Comparison of ENCODE assay signal across 11 mouse cellular contexts in the genomic region with DNA sequence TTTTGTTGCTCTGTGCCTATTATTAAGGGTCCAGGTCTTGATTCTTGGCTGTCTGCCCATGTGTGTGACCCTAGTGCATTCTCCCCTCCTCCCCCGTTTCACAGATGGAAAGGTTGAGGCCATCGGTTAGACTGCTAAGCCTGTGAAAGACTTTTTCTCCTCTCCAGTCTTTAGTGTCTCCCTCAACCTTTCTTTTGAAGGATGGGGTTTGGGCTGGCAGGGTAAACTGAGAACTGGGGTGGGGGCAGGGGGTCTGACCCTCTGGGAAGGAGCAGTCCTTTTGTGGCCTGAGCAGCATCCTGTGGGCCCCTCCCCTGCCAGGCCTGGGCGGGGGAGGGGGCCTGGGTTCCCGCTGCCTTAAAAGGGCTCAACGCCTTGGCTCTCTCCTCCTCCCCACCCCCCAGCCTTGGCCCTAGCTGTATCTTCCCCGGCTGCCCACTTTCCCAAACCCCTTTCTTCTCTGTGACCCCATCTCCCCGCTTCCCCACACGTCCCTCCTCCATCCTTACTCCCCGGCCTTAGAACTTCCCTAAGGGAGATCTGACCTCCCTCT. TPM values are rescaled to one million over a fixed set of nuclear protein-coding genes. Genes with fewer than 3 reads are reported as not detected.
DNase-seq lines count a peak whose midpoint lies in the region; ATAC-seq lines count a peak whose summit lies in the region.
"Had no signal": no experiment of that assay in that cellular context is flagged by ENCODE, and none has a peak within 500 bp of the region (broad histone marks: within the 10 kb centered on the region; RNA-seq: fewer than 3 reads in every experiment).

No protein-coding gene starts in this region.

- peak overlapping the region; percentile 46 for H3K4me3 ChIP-seq in heart, embryonic 13.5 days
- H3K4me3 ChIP-seq in neural tube, embryonic 12.5 days, result no peak overlapping the region
- H3K4me3 ChIP-seq in limb, embryonic 10.5 days, result peak overlapping the region; percentile 33; the same call in 1 of the 2 replicates
- H3K4me3 ChIP-seq in forebrain, embryonic 15.5 days, result no peak overlapping the region

- no peak for ATAC-seq in heart, embryonic 13.5 days (ENCODE audit: extremely low read depth, insufficient number of reproducible peaks, low FRiP score, low TSS enrichment)
- ATAC-seq in neural tube, embryonic 12.5 days (ENCODE audit: low FRiP score, low read depth), result no peak
- no peak for ATAC-seq in forebrain, embryonic 15.5 days (replicated peaks)
- ATAC-seq: hindbrain, embryonic 16.5 days had no signal

- 24% methylated on average over 9 of the region's 9 CpGs for WGBS in heart, embryonic 13.5 days
- 22% methylated on average over 9 of the region's 9 CpGs for WGBS in neural tube, embryonic 12.5 days
- WGBS in limb, embryonic 10.5 days, result 22% methylated on average over 9 of the region's 9 CpGs
- 34% methylated on average over 9 of the region's 9 CpGs for WGBS in forebrain, embryonic 15.5 days

- DNase-seq in heart, adult 18-20 months, result no peak
- DNase-seq in neural tube, embryonic 10.5 days (ENCODE audit: extremely low spot score, low spot score), result no peak
- DNase-seq in limb, embryonic 10.5 days (ENCODE audit: low spot score), result no peak
- DNase-seq in testis, postnatal 10 days (ENCODE audit: low spot score), result peak; percentile 59
- no peak for DNase-seq in layer of hippocampus, postnatal 25 days (ENCODE audit: extremely low spot score in 1 of 2, low spot score in 1 of 2)

- peak overlapping the region; percentile 80 for H3K9ac ChIP-seq in heart, embryonic 13.5 days
- peak overlapping the region; percentile 22; the same call in 1 of the 2 replicates for H3K9ac ChIP-seq in neural tube, embryonic 12.5 days
- no peak overlapping the region for H3K9ac ChIP-seq in forebrain, embryonic 15.5 days (replicated peaks)

- H3K36me3 ChIP-seq in heart, embryonic 13.5 days, result peaks cover 59% of the 10 kb centered on the region
- H3K36me3 ChIP-seq in neural tube, embryonic 12.5 days, result peaks cover 63% of the 10 kb centered on the region
- peaks cover 80% of the 10 kb centered on the region for H3K36me3 ChIP-seq in limb, embryonic 10.5 days
- H3K36me3 ChIP-seq in forebrain, embryonic 15.5 days, result peaks cover 45% of the 10 kb centered on the region

- H3K4me2 ChIP-seq in heart, embryonic 13.5 days, result peak overlapping the region; percentile 65
- no peak overlapping the region for H3K4me2 ChIP-seq in neural tube, embryonic 12.5 days (replicated peaks)
- H3K4me2 ChIP-seq in forebrain, embryonic 15.5 days (replicated peaks), result no peak overlapping the region

- H3K4me1 ChIP-seq in heart, embryonic 13.5 days, result peaks cover 56% of the 10 kb centered on the region
- H3K4me1 ChIP-seq in neural tube, embryonic 12.5 days, result peaks cover 30% of the 10 kb centered on the region
- peaks cover 46% of the 10 kb centered on the region for H3K4me1 ChIP-seq in limb, embryonic 10.5 days
- no peaks in the 10 kb centered on the region for H3K4me1 ChIP-seq in forebrain, embryonic 15.5 days

- H3K27me3 ChIP-seq in heart, embryonic 13.5 days (replicated peaks), result no peaks in the 10 kb centered on the region
- no peaks in the 10 kb centered on the region; the same call in 1 of the 2 replicates for H3K27me3 ChIP-seq in neural tube, embryonic 12.5 days (replicated peaks)
- H3K27me3 ChIP-seq in limb, embryonic 10.5 days (ENCODE audit: low read depth, poor library complexity, severe bottlenecking), result peaks cover under 1% of the 10 kb centered on the region; the same call in 1 of the 2 replicates
- H3K27me3 ChIP-seq in forebrain, embryonic 15.5 days, result no peaks in the 10 kb centered on the region

- H3K27ac ChIP-seq in heart, embryonic 13.5 days (replicated peaks), result peak overlapping the region; percentile 84
- no peak overlapping the region for H3K27ac ChIP-seq in neural tube, embryonic 12.5 days
- peak overlapping the region; percentile 65 for H3K27ac ChIP-seq in limb, embryonic 10.5 days
- no peak overlapping the region for H3K27ac ChIP-seq in forebrain, embryonic 15.5 days (replicated peaks)

- H3K9me3 ChIP-seq in heart, embryonic 13.5 days, result no peaks in the 10 kb centered on the region
- H3K9me3 ChIP-seq in neural tube, embryonic 12.5 days, result no peaks in the 10 kb centered on the region
- no peaks in the 10 kb centered on the region for H3K9me3 ChIP-seq in limb, embryonic 10.5 days (replicated peaks)
- H3K9me3 ChIP-seq in forebrain, embryonic 15.5 days, result no peaks in the 10 kb centered on the region

RNA-seq across cellular contexts. Expression of a gene that starts 1.3 kb away (rescaled TPM):
- 19.3 and 20.0 TPM in 2 replicates for polyA plus RNA-seq in heart, embryonic 13.5 days (2015; fragmentation: Nextera tagmentation; extraction: Ambion mirVana)
- total RNA-seq in heart, adult 18-20 months (2021), result 100 to 1,000 TPM; 503 to 516 TPM
- polyA plus RNA-seq in neural tube, embryonic 12.5 days (2016; fragmentation: Nextera tagmentation; extraction: Ambion mirVana), result 13.7 and 18.2 TPM in 2 replicates
- polyA plus RNA-seq in limb, embryonic 10.5 days (2016; fragmentation: Nextera tagmentation; extraction: Ambion mirVana), result 7.2 and 8.7 TPM in 2 replicates
- 10 to 100 TPM; 26.7 to 39.3 TPM for total RNA-seq in layer of hippocampus, postnatal 25 days (2021)
- polyA plus RNA-seq in forebrain, embryonic 15.5 days (2015; fragmentation: Nextera tagmentation; extraction: Ambion mirVana), result 8.8 and 11.2 TPM in 2 replicates

RNA-seq across cellular contexts. Expression of a gene that starts 9.0 kb away (rescaled TPM):
- polyA plus RNA-seq in heart, embryonic 13.5 days (2015; fragmentation: Nextera tagmentation; extraction: Ambion mirVana), result 11.3 and 13.9 TPM in 2 replicates
- 10 to 100 TPM; 44.6 to 46.6 TPM for total RNA-seq in heart, adult 18-20 months (2021)
- polyA plus RNA-seq in neural tube, embryonic 12.5 days (2016; fragmentation: Nextera tagmentation; extraction: Ambion mirVana), result 29.6 and 30.7 TPM in 2 replicates
- 20.0 and 21.4 TPM in 2 replicates for polyA plus RNA-seq in limb, embryonic 10.5 days (2016; fragmentation: Nextera tagmentation; extraction: Ambion mirVana)
- 100 to 1,000 TPM; 151 to 152 TPM for total RNA-seq in layer of hippocampus, postnatal 25 days (2021)
- polyA plus RNA-seq in forebrain, embryonic 15.5 days (2015; fragmentation: Nextera tagmentation; extraction: Ambion mirVana), result 32.0 and 35.1 TPM in 2 replicates

RNA-seq across cellular contexts. Expression of a gene that starts 9.4 kb away (rescaled TPM):
- 5.9 and 6.0 TPM in 2 replicates for polyA plus RNA-seq in heart, embryonic 13.5 days (2015; fragmentation: Nextera tagmentation; extraction: Ambion mirVana)
- 1 to 10 TPM; 5.6 to 6.8 TPM for total RNA-seq in heart, adult 18-20 months (2021)
- 4.5 and 5.2 TPM in 2 replicates for polyA plus RNA-seq in neural tube, embryonic 12.5 days (2016; fragmentation: Nextera tagmentation; extraction: Ambion mirVana)
- polyA plus RNA-seq in limb, embryonic 10.5 days (2016; fragmentation: Nextera tagmentation; extraction: Ambion mirVana), result 5.7 and 7.5 TPM in 2 replicates
- total RNA-seq in layer of hippocampus, postnatal 25 days (2021), result 1 to 10 TPM; 1.8 to 2.6 TPM
- polyA plus RNA-seq in forebrain, embryonic 15.5 days (2015; fragmentation: Nextera tagmentation; extraction: Ambion mirVana), result 2.3 and 2.4 TPM in 2 replicates

RNA-seq across cellular contexts. Expression of a gene that starts 30.5 kb away (rescaled TPM):
- polyA plus RNA-seq in heart, embryonic 13.5 days (2015; fragmentation: Nextera tagmentation; extraction: Ambion mirVana), result not detected in 2 replicates
- not detected for total RNA-seq in heart, adult 18-20 months (2021)
- polyA plus RNA-seq in neural tube, embryonic 12.5 days (2016; fragmentation: Nextera tagmentation; extraction: Ambion mirVana), result not detected in 2 replicates
- polyA plus RNA-seq in limb, embryonic 10.5 days (2016; fragmentation: Nextera tagmentation; extraction: Ambion mirVana), result not detected in 2 replicates
- under 1 TPM in 1 of 2 experiments, not detected in 1; 0.10 TPM for total RNA-seq in layer of hippocampus, postnatal 25 days (2021)
- polyA plus RNA-seq in forebrain, embryonic 15.5 days (2015; fragmentation: Nextera tagmentation; extraction: Ambion mirVana), result not detected in 2 replicates
- polyA plus RNA-seq: neural tube, embryonic 14.5 days had no signal

RNA-seq across cellular contexts. Expression of a gene that starts 33.2 kb away (rescaled TPM):
- 1.2 and 2.1 TPM in 2 replicates for polyA plus RNA-seq in heart, embryonic 13.5 days (2015; fragmentation: Nextera tagmentation; extraction: Ambion mirVana)
- total RNA-seq in heart, adult 18-20 months (2021), result not detected
- 1.0 and 1.1 TPM in 2 replicates for polyA plus RNA-seq in neural tube, embryonic 12.5 days (2016; fragmentation: Nextera tagmentation; extraction: Ambion mirVana)
- polyA plus RNA-seq in limb, embryonic 10.5 days (2016; fragmentation: Nextera tagmentation; extraction: Ambion mirVana), result 1.1 and 2.2 TPM in 2 replicates
- under 1 TPM; 0.42 to 0.49 TPM for total RNA-seq in layer of hippocampus, postnatal 25 days (2021)
- 3.6 and 3.8 TPM in 2 replicates for polyA plus RNA-seq in forebrain, embryonic 15.5 days (2015; fragmentation: Nextera tagmentation; extraction: Ambion mirVana)
- total RNA-seq: MEL had no signal

Comparison
In these comparisons a context has a peak if more than half of its experiments do, and no peak if none do; other contexts are left out.
1. H3K27ac ChIP-seq: peak in heart, embryonic 13.5 days (single experiment) and limb, embryonic 10.5 days (single experiment); none in neural tube, embryonic 12.5 days (single experiment) and forebrain, embryonic 15.5 days (single experiment).
2. H3K4me3 ChIP-seq: peak in heart, embryonic 13.5 days (single experiment) and limb, embryonic 10.5 days (single experiment); none in neural tube, embryonic 12.5 days (single experiment) and forebrain, embryonic 15.5 days (single experiment).